Mouse (Mus musculus): Measurements from ENCODE around the gene Iqsec1.

DNA sequence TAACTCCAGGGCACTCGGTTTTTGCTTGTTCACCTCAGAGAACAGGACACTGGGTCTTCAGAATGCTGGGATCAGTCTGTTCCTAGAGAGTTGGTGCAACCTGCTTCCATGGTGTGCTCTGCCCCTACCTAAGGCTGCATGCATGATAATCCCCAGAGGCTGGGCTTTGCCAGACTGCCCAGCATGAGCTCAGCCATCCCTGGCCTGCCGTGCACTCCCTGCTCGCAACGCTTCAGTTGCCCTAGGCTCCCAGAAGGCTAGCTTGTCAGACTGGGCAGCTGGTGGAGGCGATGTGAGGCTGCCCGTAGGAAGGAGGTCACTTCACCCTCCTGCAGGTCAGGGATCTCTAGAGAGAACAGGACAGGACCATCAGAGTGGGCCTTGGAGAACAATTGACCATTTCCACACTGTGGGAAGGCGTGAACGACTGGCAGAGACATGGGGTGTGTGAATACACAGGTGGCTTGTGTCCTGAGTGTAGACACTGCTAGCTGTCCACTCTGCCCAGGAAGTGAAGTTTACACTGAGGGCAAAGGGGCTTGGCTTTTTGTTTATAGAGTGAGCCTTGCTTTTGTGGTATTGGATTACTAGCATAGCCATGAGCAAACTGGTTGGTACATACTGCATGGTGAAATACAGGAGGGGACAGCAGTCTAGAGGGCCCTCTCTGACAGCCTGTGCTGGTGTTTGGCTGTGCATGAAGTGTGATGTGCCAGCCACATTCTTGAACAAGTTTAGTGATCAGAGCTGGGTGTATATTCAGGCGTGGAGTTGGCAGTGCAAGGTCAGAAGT lies 367.5 kb downstream of the Iqsec1 start:
- no peak for TF ChIP-seq GATA1 (IDR thresholded peaks at IDR 0.05; ENCODE audit: borderline replicate concordance, low read length)
- no peak for TF ChIP-seq FLI1 (IDR thresholded peaks at IDR 0.05; ENCODE audit: low read length)

All from megakaryocyte, embryonic 14.5 days (primary cell).